Mouse (Mus musculus) spleen, postnatal 14 days (tissue): ENCODE results near the gene Fhit.
"Not testable (repeated sequence)": the region's sequence is repeated elsewhere in the genome, so short reads cannot be mapped to it uniquely, and the experiment has no call there.

Experiments used
- DNase-seq, 2 experiments: peaks; one replicate each; pipeline ENCODE4 v3.0.0; 2021 to 2022; ENCODE audit warnings: low spot score in 2 of 2

Fhit gene

GRCm38 (mm10) chr14:10917893-10918803 is 243.7 kb downstream of the Fhit start:
- no peak for DNase-seq

- no peak for DNase-seq
Measured at GRCm38 (mm10) chr14:10908011-10908410, 253.8 kb downstream of the Fhit start.

GRCm38 (mm10) chr14:10882759-10883158 is 279.1 kb downstream of the Fhit start:
- DNase-seq, result no peak

GRCm38 (mm10) chr14:10880749-10881148 is 281.1 kb downstream of the Fhit start:
- no peak for DNase-seq

DNA sequence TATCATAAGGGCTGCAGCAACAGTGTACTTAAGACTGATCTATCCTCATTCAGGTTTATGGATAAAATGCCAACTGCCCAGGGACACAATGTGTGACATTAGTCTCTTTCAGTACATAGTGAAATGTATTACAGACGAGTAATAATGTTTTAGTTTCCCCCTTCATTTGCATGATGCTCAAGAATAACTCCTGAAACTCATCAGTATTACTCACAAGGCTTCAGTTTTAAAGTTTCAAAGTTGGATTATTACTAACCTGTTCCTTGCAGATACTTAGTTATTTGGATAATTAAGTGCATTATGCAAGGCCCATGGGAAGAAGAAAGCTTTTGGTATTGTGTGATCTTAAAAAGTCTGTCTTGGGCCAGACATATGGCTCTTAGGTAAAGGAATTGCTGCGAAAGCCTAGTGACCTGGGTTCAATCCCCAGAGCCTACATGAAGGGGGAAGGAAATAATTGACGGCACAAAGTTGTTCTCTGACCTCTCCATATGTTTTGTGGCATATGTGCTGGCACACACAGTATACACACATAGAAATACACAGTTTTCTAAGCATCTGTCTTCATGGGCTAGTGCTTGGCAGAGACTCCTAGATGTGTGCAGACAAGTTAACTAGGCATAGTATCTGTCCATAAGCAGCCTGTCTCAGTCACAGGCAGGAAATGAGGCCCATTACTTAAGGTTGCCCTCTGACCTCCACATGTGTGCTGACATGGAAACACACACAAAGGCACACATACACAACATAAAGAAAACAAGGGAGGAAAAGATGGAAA is 287.1 kb downstream of the Fhit start:
- DNase-seq, result no peak

- DNase-seq, result no peak
Measured at GRCm38 (mm10) chr14:10857606-10858005, 304.2 kb downstream of the Fhit start.

DNA sequence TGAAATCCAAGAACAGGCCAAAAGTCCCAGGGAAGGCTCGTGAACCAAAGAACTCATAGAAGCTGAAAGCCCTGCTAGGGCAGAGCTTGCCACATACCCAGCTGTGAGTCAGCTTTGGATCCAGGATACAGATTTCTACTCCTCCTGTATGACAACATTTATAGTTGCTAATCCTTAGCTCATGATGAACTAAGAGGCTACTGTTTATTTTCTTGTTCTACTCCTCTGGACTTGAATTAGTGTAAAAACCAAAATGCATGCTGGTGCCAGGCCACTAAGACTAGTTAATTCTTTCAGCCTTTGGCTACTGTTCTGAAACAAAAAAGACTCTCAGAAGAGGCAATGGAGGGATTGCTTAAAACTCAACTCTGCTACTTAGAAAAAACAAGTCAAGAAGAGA is 309.9 kb downstream of the Fhit start:
- DNase-seq, result no peak

GRCm38 (mm10) chr14:10836001-10836400 is 325.8 kb downstream of the Fhit start:
- no peak for DNase-seq

- DNase-seq, result no peak
Measured at GRCm38 (mm10) chr14:10824819-10825218, 337.0 kb downstream of the Fhit start.

- DNase-seq, result no peak
Measured at GRCm38 (mm10) chr14:10813551-10813950, 348.3 kb downstream of the Fhit start.

DNA sequence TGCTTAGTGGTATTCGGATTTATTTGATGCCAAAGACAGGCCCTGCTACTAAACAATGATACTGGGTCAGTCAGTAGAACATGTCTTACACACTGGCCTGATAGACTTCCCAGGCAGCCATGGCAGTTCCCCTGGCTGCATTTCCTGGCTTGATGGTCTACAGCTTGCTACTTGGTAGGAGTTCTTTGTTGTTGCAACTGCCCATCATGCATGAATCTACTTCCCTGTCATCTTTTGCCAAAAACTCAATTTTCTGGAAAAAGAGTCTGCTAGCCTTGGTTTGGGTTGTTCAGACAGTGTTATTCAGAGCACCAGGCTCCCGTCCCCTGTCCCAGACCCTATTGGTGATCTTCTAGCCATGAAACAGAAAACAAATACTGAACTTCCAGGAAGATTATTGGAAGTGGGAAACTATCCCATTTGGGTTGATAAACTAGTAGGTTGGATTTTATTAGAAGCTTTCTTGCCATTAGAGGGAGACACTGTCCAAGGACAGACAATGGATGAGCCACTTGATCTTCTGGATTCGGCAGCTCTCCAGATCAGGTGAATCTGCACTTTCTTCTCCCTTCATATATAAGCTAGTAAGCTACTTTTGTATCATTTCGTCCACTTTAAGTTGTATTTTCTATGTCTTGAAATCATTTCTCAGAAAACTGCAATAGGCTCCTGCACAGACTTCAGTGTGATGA is 363.2 kb downstream of the Fhit start:
- no peak for DNase-seq

DNA sequence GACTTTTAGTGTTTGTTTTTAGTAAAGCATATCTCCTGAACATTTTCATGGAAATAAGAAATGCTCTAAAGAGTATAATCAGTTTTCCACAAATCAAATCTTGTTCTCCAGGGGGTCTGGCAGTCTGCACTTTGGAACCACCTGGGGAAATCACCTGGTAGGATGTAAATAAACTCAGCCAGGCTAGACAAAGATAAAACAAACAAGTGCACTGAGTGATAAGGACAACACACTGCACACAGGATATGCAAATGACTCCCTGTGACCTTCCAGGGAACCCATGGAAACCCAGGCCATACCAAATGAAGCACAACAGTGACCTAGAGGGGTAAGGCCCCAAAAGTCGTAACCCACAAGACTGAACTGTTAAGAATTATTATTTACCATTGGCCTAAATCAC is 364.2 kb downstream of the Fhit start:
- no peak for DNase-seq

DNA sequence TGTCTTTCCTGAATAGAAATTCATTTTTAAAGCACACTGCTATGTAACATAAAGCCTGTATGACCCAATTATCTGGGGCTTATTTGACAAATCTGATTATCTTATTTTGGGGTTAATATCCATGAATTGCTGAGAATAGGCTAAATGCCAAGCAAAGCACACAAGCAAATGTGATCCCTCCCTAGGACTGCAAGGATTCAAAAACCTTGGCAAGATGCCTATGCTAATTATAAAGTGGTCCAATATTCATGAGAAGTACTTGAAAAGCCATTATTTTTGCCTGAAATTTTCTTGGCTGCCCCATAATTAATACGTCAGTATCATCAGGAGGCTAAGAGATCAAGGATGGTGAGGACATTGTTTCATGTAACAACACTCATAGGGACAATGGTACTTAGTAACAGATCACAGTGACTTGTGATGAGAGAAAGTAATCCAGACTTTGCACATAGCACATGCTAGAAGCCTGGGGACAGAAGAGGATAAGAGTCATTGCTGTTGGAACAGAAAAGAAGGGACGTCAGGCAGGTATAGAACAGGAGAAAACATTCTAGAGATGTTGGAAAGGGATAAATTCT is 366.2 kb downstream of the Fhit start:
- no peak for DNase-seq

- DNase-seq, result no peak
Measured at GRCm38 (mm10) chr14:10783929-10784328, 377.9 kb downstream of the Fhit start.

DNA sequence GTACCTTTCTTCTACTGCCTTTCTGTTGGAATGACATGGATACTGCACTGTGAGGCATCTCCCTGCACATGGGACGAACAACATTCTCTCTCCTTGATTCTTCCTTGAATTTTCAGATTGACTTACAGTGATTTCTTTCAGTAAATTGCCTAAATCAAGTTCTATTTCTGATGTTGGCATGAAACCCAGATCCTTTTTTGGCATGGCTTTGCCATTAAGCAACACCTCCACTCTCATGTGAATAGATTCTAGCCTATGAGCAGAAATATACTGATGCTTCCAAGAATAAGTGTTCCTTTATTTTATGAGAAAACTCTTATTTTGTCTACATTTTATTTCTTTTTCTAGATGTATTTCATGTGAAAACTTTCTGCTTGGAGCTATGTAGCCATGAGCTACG is 383.1 kb downstream of the Fhit start:
- DNase-seq, result no peak

- not testable (repeated sequence) for DNase-seq
Measured at GRCm38 (mm10) chr14:10754883-10755282, 407.0 kb downstream of the Fhit start.

GRCm38 (mm10) chr14:10738076-10738475 is 423.8 kb downstream of the Fhit start:
- DNase-seq, result no peak

DNA sequence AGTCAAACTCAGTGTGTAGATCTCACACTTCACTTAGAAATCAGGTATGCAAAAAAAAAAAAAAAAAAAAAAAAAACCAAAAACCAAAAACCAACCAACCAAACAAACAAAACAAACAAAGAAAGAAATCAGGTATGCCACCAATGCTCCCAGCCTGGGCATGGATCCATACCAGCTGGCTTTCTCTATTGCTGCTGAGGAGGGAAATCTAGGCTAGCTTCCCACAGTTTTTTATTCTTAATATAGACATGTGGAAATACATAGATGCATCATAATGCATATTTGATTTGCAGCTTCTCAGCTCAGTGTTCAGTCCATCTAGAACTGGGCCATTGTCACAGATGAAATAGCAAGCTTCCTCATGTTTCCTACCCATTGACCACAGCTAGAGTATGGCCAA is 439.3 kb downstream of the Fhit start:
- no peak for DNase-seq

DNA sequence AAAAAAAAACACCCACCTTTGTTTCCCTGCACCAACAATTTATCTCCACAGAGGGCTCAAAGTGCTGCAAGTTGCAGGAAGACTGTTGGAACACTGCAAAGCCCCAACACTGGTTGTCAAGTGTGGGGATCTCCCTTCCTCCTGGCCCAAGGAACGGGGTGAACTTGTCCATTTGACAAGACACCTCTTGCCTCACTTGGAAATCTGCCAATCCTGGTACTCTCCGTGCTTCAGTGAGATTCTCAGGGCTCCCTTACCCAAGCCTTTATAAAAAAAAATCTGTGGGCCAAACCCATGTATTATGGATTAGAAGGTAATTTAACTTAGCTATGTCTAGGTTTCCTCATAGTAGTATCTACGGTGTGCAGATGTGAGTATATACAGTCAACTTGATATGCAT is 448.9 kb downstream of the Fhit start:
- no peak for DNase-seq

GRCm38 (mm10) chr14:10712522-10712881 is 449.3 kb downstream of the Fhit start:
- no peak for DNase-seq

DNA sequence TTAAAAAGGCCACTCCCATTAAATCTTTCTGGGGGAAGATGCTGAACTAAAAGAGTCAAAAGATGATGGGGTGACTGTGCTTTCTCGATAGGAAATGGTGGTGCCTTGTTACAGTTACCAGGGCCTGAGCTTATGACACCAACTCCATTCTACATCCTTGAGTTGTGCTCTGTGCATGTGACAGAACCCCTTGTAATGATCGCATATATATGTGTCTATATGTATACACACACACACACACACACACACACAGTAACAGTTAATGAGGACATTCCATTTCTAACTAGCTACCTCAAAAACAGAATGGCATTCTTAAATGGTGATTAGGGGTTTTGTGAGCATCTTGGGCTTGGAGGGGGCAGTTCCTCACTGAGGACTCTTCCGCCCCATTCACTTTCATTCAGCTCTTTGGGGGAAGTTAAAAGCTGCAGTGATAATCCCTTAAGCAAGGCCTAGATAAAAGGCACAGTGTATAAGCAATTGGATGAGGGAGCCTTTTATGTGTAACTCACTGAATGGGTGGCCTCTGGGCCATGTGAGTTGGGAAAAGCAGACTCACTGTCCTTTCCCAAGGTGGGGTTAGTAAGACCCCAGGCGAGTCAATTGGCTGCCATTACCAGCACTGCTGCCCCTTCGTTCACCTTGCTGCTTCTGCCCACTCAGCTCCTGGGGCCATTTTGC is 449.9 kb downstream of the Fhit start:
- DNase-seq, result no peak
